Mouse (Mus musculus) forebrain, embryonic 14.5 days (tissue): Measurements from ENCODE around the gene Pmm2. TPM values are rescaled to one million over a fixed set of nuclear protein-coding genes. Genes with fewer than 3 reads are reported as not detected.

Experiments
- ATAC-seq: fragments of 200-750 bp; cut with Nextera tagmentation; 2 replicates; pipeline ENCODE4 v1.8.0; 2017; ENCODE audit warnings: mild to moderate bottlenecking, moderate library complexity
- DNase-seq: peaks from one replicate; pipeline ENCODE4 v3.0.0-alpha.2; 2015; ENCODE audit warnings: low spot score
- H3K27ac ChIP-seq: fragments of 300-500 bp; sonication (generic); 2 replicates; pipeline ENCODE4 v1.5.1; 2014; ENCODE audit warnings: low read depth, mild to moderate bottlenecking, control low read depth, low read length, moderate library complexity
- H3K27me3 ChIP-seq: fragments of 300-500 bp; sonication (generic); replicated peaks from 2 replicates; pipeline ENCODE4 v1.6.1; 2014; ENCODE audit warnings: low read length, control low read depth, mixed read lengths; ENCODE audit not compliant: control insufficient read depth, insufficient read depth
- H3K36me3 ChIP-seq: fragments of 300-500 bp; sonication (generic); 2 replicates; pipeline ENCODE4 v1.6.1; 2014; ENCODE audit warnings: low read length, control low read depth; ENCODE audit not compliant: control insufficient read depth, insufficient read depth
- H3K4me1 ChIP-seq: fragments of 300-500 bp; sonication (generic); 2 replicates; pipeline ENCODE4 v1.6.1; 2014; ENCODE audit warnings: antibody characterized with exemption, low read length, control low read depth; ENCODE audit not compliant: control insufficient read depth, insufficient read depth
- H3K4me2 ChIP-seq: fragments of 300-500 bp; sonication (generic); 2 replicates; pipeline ENCODE4 v1.6.1; 2014; ENCODE audit warnings: mild to moderate bottlenecking, control low read depth, low read length
- H3K4me3 ChIP-seq: fragments of 300-500 bp; sonication (generic); 2 replicates; pipeline ENCODE4 v1.5.1; 2014; ENCODE audit warnings: low read depth, low read length, control low read depth
- H3K9ac ChIP-seq: fragments of 300-500 bp; sonication (generic); 2 replicates; pipeline ENCODE4 v1.6.1; 2014; ENCODE audit warnings: mild to moderate bottlenecking, low read length, control low read depth, moderate library complexity
- H3K9me3 ChIP-seq: fragments of 300-500 bp; sonication (generic); replicated peaks from 2 replicates; pipeline ENCODE4 v1.6.1; 2016; ENCODE audit warnings: low read length, control low read depth, mixed read lengths; ENCODE audit not compliant: control insufficient read depth
- WGBS: fragments of 180-500 bp; shearing (Covaris S2); extraction: QIAGEN DNeasy Blood & Tissue Kit; methylation state at CpG from one replicate; pipeline ENCODE4 v1.1.7; 2014; 5-methylcytosine and 5-hydroxymethylcytosine counted together
- polyA plus RNA-seq: library from polyadenylated mRNA; unstranded; fragments of >200 nt; fragmentation: Nextera tagmentation; extraction: Ambion mirVana; gene quantifications from 2 replicates; pipeline ENCODE4 v1.2.1, GENCODE M21; 2014

Gene Pmm2
- polyA plus RNA-seq, 1 experiment from 2014 or later = 36.3 TPM

DNA sequence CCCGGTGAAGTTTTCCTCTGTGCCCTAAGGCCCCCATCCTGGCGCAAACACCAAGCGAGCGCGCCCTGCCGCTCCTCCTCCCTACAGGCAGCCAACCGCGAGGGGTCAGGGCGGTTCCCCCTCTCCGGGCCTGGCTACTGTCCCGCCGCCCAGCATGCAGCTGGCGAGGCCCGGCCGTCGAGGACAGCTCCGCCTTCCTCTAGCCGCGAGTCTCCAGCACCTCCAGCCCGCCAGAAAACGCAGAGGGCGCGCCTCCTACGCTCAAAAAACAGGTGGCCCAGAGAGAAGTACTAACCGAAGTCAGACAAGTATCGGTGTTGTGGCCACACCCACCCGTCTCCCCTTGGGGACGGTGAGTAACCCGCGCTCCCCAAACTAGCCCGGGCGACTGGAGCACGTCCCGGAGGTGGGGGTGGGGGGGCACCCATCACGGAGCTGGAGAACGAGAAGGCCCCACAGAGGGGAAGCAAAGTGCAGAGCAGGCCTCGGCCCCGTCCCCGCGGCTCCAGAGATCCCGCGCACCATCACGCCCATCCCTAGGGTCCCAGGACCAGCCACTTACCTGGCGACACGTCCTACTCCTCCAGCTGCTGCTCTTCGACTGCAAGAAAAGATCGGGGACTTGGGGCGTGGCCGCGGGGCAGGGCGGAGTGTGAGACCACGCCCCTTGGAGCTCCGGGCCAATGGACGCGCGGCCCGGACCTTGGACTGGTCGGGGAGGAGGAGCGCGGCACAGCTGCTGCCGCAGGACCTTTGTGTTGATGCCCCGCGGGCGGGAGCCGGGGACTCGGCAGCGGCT lies 34.3 kb downstream of the Pmm2 start, which contains the start of gene Carhsp1:
TSS of gene Carhsp1 (minus strand) at position 605 of the 799 bp plus-strand sequence.
- Histone ChIP-seq H3K27me3 (0 out of 2 replicates have a peak, but pooled peaks cover 4% of the 10 kb centered on the region), H3K4me1 (peaks cover 22% of the 10 kb centered on the region; the same call in 1 of the 2 replicates), H3K4me2 (peak within 1 kb of the TSS; percentile 77), H3K9me3 (no peaks in the 10 kb centered on the region), H3K27ac (peak within 1 kb of the TSS; percentile 56), H3K36me3 (no peaks in the 10 kb centered on the region), H3K4me3 (peak within 1 kb of the TSS; percentile 62), H3K9ac (peak within 1 kb of the TSS; percentile 74)
- under 1% methylated on average over 67 of the region's 67 CpGs for WGBS
- ATAC-seq (peak; percentile 94), DNase-seq (peak; percentile 96)

DNA sequence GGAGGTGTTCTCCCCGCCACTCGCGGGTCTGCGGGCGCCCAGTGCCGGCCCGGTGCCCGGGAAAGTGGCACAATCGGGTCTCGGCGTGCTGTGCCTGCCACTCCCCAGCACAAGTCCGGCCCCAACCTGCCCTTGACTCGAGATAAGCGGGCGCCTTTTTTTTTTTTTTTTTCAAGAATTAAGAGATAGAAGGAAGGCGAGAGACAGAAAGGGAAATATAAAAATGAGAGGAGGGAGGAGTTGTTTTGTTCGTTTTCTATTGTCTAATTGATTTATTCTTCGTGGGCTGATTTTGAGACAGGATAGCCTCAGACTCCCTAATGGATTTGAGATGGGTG lies 34.8 kb downstream of the Pmm2 start:
- peaks cover 22% of the 10 kb centered on the region; the same call in 1 of the 2 replicates for H3K4me1 ChIP-seq
- DNase-seq = no peak
- peak overlapping the region; percentile 77 for H3K4me2 ChIP-seq
- H3K27ac ChIP-seq = no peak overlapping the region; the same call in 1 of the 2 replicates
- peak overlapping the region; percentile 62 for H3K4me3 ChIP-seq
- H3K9me3 ChIP-seq = no peaks in the 10 kb centered on the region
- H3K9ac ChIP-seq = peak overlapping the region; percentile 74
- WGBS = 1% methylated on average over 18 of the region's 18 CpGs
- 0 out of 2 replicates have a peak, but pooled peaks cover 4% of the 10 kb centered on the region for H3K27me3 ChIP-seq
- no peak for ATAC-seq
- no peaks in the 10 kb centered on the region for H3K36me3 ChIP-seq

DNA sequence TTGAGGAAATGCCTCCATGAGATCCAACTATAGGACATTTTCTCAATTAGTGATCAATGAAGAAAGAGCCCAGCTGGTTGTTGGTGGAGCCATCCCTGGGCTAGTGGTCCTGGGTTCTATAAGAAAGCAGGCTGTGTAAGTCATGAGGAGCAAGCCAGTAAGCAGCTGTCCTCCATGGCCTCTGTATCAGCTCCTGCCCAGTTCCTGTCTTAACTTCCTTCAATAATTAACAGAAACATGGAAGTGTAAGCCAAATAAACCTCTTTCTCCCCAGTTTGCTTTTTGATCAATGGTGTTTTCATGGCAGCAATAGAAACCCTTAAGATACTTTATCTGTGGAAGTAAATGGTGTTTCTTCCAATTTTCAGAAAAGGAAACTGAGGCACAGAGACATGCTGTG lies 35.3 kb downstream of the Pmm2 start:
- ATAC-seq (no peak), DNase-seq (no peak)
- Histone ChIP-seq H3K4me2 (peak overlapping the region; percentile 77), H3K4me3 (peak overlapping the region; percentile 62; the same call in 1 of the 2 replicates), H3K27me3 (0 out of 2 replicates have a peak, but pooled peaks cover 4% of the 10 kb centered on the region), H3K36me3 (no peaks in the 10 kb centered on the region), H3K9me3 (no peaks in the 10 kb centered on the region), H3K9ac (peak overlapping the region; percentile 74; the same call in 1 of the 2 replicates), H3K4me1 (peaks cover 20% of the 10 kb centered on the region; the same call in 1 of the 2 replicates), H3K27ac (no peak overlapping the region)

DNA sequence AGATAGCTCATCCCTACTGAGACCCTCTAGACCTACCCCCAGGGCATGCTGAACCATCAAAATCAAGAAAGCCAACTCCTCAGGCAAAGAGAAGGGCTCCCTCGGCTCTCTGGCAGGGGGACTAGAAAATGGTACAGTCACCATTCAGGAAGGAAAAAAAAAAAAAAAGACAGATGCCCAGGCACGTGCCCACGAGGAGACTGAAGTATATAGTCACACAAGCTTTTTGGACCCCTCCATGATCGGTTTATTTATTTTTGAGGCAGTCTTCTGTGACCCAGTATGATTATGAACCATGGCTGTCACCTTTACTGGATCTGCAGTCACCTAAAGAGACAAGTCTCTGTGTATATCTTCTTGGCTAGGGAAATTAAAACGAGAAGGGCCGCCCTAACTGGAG lies 35.9 kb downstream of the Pmm2 start:
- Histone ChIP-seq H3K4me2 (no peak overlapping the region), H3K27me3 (0 out of 2 replicates have a peak, but pooled peaks cover 4% of the 10 kb centered on the region), H3K27ac (no peak overlapping the region), H3K36me3 (no peaks in the 10 kb centered on the region), H3K9me3 (no peaks in the 10 kb centered on the region), H3K9ac (no peak overlapping the region), H3K4me1 (peaks cover 17% of the 10 kb centered on the region; the same call in 1 of the 2 replicates), H3K4me3 (no peak overlapping the region)
- DNase-seq (no peak), ATAC-seq (no peak)
- WGBS = 67% methylated on average over 6 of the region's 6 CpGs

DNA sequence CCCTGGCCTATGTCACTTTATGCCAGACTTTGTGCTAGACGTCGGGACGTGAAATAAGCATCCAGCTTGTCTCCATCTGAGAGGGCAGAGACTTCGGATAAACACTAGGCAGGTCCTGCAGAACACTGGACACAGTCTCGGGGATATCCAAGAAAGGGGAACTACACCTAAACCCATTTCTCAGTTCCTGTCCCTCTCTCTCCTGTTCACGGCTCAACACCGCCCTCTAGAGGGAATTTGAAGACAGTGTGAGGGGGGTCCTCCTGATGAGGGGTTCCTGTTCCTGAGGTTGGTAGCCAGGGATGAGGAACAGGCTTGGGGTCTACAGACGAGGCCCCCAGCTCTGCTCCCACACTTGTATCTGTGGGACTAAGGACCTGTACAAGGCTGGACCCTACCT lies 36.7 kb downstream of the Pmm2 start:
- Histone ChIP-seq H3K4me1 (peaks cover 14% of the 10 kb centered on the region; the same call in 1 of the 2 replicates), H3K27me3 (0 out of 2 replicates have a peak, but pooled peaks cover 4% of the 10 kb centered on the region), H3K4me2 (no peak overlapping the region), H3K9ac (no peak overlapping the region), H3K9me3 (no peaks in the 10 kb centered on the region), H3K4me3 (no peak overlapping the region), H3K36me3 (no peaks in the 10 kb centered on the region), H3K27ac (no peak overlapping the region)
- no peak for ATAC-seq
- DNase-seq = peak; percentile 81
- WGBS = 2% methylated on average over 8 of the region's 8 CpGs

DNA sequence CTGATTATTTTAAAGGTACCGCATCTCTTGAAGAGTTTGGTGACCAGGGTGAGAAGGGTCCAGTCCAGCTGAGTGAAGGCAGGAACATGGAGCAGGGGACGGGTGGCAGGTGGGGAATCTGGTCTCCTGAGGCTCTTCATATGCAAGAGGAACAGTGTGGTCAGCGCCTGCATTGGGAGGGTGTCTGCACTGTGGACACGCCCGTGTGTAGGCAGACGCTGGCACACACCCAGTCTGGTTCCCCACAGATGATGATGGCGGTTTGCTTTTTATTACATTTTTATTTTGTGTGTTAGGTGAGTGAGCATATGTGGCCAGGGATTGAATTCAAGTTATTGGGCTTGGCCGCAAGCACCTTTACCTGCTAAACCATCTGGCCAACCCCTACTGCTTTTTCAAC lies 38.1 kb downstream of the Pmm2 start:
- Histone ChIP-seq H3K4me3 (no peak overlapping the region), H3K27me3 (0 out of 2 replicates have a peak, but pooled peaks cover 4% of the 10 kb centered on the region), H3K27ac (no peak overlapping the region), H3K4me1 (peaks cover 2% of the 10 kb centered on the region; the same call in 1 of the 2 replicates), H3K4me2 (no peak overlapping the region), H3K9me3 (no peaks in the 10 kb centered on the region), H3K36me3 (no peaks in the 10 kb centered on the region), H3K9ac (no peak overlapping the region)
- DNase-seq (no peak), ATAC-seq (no peak)
- WGBS = 86% methylated on average over 8 of the region's 8 CpGs

DNA sequence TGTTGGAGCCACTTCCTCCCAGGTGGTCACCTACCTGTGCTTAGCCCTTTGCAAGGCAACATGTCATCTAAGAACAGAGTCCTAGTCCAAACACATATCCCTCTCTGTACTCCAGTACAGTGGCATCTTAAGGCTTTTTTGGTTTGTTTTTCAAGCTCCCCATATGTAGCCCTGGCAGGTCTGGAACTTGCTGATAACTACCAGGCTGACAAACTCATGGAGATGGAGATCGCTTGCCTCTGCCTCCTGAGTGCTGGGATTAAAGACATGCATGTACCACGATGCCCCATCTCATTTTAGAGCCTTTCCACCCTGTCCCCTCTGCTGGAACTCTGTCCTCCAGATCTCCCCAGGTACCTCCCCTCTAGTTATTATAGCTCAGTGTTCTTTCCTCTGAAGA lies 38.8 kb downstream of the Pmm2 start:
- Histone ChIP-seq H3K27ac (no peak overlapping the region), H3K4me2 (no peak overlapping the region), H3K27me3 (0 out of 2 replicates have a peak, but pooled peaks cover 4% of the 10 kb centered on the region), H3K9me3 (no peaks in the 10 kb centered on the region), H3K4me3 (no peak overlapping the region), H3K4me1 (no peaks in the 10 kb centered on the region), H3K36me3 (no peaks in the 10 kb centered on the region), H3K9ac (no peak overlapping the region)
- ATAC-seq = no peak
- DNase-seq = no peak
- WGBS = 70% methylated on average over 2 of the region's 2 CpGs

DNA sequence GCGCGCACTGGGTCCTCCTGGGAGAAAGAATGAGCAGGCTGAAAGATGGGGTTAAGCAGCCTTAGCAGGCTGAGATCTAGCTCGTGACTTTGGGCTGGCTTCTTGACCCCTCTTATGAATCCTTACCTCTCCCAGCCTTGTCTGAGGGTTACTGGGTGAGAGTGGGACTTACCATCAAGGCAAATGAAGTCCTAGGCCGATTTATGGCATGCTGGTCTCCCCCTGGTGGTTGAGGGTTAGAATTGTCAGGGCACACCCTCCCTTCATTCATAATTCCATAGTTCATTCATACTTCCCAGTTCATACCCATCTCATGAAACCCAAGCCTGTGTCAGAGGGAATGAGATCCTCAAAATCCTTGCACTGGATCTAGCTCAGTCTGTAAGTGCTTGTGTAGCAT lies 39.3 kb downstream of the Pmm2 start:
- Histone ChIP-seq H3K4me2 (no peak overlapping the region), H3K27me3 (0 out of 2 replicates have a peak, but pooled peaks cover 4% of the 10 kb centered on the region), H3K4me3 (no peak overlapping the region), H3K36me3 (no peaks in the 10 kb centered on the region), H3K27ac (no peak overlapping the region), H3K4me1 (no peaks in the 10 kb centered on the region), H3K9me3 (no peaks in the 10 kb centered on the region), H3K9ac (no peak overlapping the region)
- peak; percentile 79 for DNase-seq
- 57% methylated on average over 4 of the region's 4 CpGs for WGBS
- no peak for ATAC-seq

DNA sequence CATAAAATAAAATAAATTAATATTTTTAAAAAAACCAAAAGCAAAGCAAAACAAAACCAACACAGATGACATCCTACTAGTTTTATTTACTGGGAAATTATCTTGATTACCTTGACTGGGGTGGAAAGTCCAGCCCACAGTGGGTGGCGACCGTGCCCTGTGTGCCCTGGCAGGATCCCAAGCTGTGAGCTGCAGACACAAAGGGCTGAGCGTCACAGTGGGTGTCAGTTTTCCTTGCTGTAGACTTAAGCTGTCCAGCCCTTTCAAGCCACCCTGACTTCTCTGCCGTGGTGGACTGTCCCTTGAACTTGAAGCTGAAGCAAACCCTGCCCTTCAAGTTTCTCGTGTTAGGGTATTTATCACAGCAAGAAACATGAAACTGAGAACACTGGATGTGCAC lies 40.6 kb downstream of the Pmm2 start:
- H3K27ac ChIP-seq = no peak overlapping the region
- H3K27me3 ChIP-seq = 0 out of 2 replicates have a peak, but pooled peaks cover 3% of the 10 kb centered on the region
- no peak overlapping the region for H3K4me2 ChIP-seq
- ATAC-seq (no peak), DNase-seq (no peak)
- 51% methylated on average over 5 of the region's 5 CpGs for WGBS
- H3K36me3 ChIP-seq = 0 out of 2 replicates have a peak, but pooled peaks cover 4% of the 10 kb centered on the region
- H3K4me1 ChIP-seq = no peaks in the 10 kb centered on the region
- H3K4me3 ChIP-seq = no peak overlapping the region
- H3K9ac ChIP-seq = no peak overlapping the region
- no peaks in the 10 kb centered on the region for H3K9me3 ChIP-seq
